Mouse (Mus musculus) embryonic facial prominence, embryonic 14.5 days (tissue): ENCODE measurements at regions not wholly inside any gene's neighbourhood (a gene's known extent, or its start where the extent isn't known, plus 50 kb on each side); places are given as distances from the start of the nearest gene placed in this dataset.
"Not testable (repeated sequence)": the region's sequence is repeated elsewhere in the genome, so short reads cannot be mapped to it uniquely, and the experiment has no call there.

Experiments used
- ATAC-seq: fragments of 200-750 bp; cut with Nextera tagmentation; 2 replicates; pipeline ENCODE4 v1.8.0; 2017; ENCODE audit warnings: low read depth, moderate number of reproducible peaks, moderate TSS enrichment
- DNase-seq: peaks from one replicate; pipeline ENCODE4 v3.0.0-alpha.2; 2015; ENCODE audit warnings: low spot score
- H3K27ac ChIP-seq: fragments of 300-500 bp; sonication (generic); replicated peaks from 2 replicates; pipeline ENCODE4 v1.5.1; 2014; ENCODE audit warnings: low read depth, mild to moderate bottlenecking, low read length, moderate library complexity
- H3K27me3 ChIP-seq: fragments of 300-500 bp; sonication (generic); replicated peaks from 2 replicates; pipeline ENCODE4 v1.6.1; 2014; ENCODE audit warnings: low read length; ENCODE audit not compliant: control insufficient read depth, insufficient read depth
- H3K36me3 ChIP-seq: fragments of 300-500 bp; sonication (generic); 2 replicates; pipeline ENCODE4 v1.6.1; 2014; ENCODE audit warnings: low read length, mixed read lengths; ENCODE audit not compliant: control insufficient read depth, insufficient read depth
- H3K4me1 ChIP-seq: fragments of 300-500 bp; sonication (generic); 2 replicates; pipeline ENCODE4 v1.6.1; 2014; ENCODE audit warnings: antibody characterized with exemption, low read length; ENCODE audit not compliant: control insufficient read depth, insufficient read depth
- H3K4me2 ChIP-seq: fragments of 300-500 bp; sonication (generic); 2 replicates; pipeline ENCODE4 v1.6.1; 2014; ENCODE audit warnings: low read depth, mild to moderate bottlenecking, low read length, moderate library complexity, mixed read lengths
- H3K4me3 ChIP-seq: fragments of 300-500 bp; sonication (generic); 2 replicates; pipeline ENCODE4 v1.5.1; 2014; ENCODE audit warnings: low read depth, mild to moderate bottlenecking, low read length
- H3K9ac ChIP-seq: fragments of 300-500 bp; sonication (generic); 2 replicates; pipeline ENCODE4 v1.6.1; 2014; ENCODE audit warnings: low read depth, mild to moderate bottlenecking, low read length, moderate library complexity, mixed read lengths
- H3K9me3 ChIP-seq: fragments of 300-500 bp; sonication (generic); 2 replicates; pipeline ENCODE4 v1.6.1; 2016; ENCODE audit warnings: low read length; ENCODE audit not compliant: control insufficient read depth
- WGBS: fragments of 180-500 bp; shearing (Covaris S2); extraction: QIAGEN DNeasy Blood & Tissue Kit; methylation state at CpG from one replicate; pipeline ENCODE4 v1.1.7; 2014; 5-methylcytosine and 5-hydroxymethylcytosine counted together

DNA sequence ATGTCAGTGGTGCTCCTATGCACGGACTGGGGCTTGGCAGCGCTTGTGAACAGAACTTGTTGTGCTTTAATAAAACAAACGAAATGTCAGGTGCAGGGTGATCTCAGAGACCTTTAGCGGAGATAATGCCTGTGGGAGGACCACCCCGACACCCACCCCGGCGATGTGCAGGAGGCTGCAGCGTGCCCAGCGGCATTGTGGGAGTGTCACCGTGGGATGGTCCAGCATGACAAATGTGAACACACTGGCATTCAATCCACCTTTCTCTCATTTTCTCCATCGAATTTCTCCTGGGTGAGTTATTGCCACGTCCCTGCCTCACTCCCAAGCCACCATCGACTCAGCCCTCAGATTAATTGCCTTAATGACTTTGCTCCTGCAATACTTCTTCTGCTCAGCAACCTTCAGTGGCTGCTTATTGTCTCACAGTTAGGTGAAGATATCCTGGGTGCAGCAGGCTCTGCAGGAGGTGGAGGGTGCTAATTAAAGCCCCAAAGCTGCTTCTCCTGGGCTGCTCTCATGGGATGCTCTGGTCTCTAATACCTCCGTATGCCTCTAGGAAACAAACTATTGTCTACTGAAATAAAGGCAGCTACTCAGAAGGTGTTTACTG is 310.5 kb downstream of the Eipr1 start:
- H3K4me2 ChIP-seq: no peak overlapping the region
- WGBS: 70% methylated on average over 14 of the region's 14 CpGs
- DNase-seq: no peak
- H3K27me3 ChIP-seq: no peaks in the 10 kb centered on the region
- H3K27ac ChIP-seq: no peak overlapping the region
- H3K9me3 ChIP-seq: no peaks in the 10 kb centered on the region
- ATAC-seq: peak; percentile 22; the same call in 1 of the 2 replicates
- no peaks in the 10 kb centered on the region for H3K36me3 ChIP-seq
- no peak overlapping the region for H3K9ac ChIP-seq
- H3K4me3 ChIP-seq: no peak overlapping the region
- H3K4me1 ChIP-seq: no peaks in the 10 kb centered on the region

DNA sequence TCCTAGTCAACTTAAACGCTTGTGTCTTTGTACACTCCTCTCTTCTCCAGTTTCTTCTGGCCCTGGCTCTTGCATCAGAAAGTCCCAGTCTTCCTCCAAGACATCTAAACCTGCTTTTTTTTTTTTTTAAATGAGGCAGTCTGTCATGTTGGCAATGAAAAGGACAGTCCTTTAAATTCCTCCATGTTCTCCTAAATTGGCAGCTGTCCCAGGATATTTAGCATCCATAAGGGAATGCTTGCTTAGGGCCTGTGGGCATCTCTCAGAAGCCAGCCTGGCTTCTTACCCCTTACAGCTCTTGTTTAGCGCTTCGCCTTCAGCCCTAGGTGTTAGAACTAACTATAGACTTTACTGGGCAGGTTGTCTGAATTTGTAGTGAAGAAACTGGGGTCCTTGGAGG is 311.2 kb downstream of the Eipr1 start:
- ATAC-seq: no peak
- 92% methylated on average over 3 of the region's 3 CpGs for WGBS
- no peak overlapping the region for H3K9ac ChIP-seq

DNA sequence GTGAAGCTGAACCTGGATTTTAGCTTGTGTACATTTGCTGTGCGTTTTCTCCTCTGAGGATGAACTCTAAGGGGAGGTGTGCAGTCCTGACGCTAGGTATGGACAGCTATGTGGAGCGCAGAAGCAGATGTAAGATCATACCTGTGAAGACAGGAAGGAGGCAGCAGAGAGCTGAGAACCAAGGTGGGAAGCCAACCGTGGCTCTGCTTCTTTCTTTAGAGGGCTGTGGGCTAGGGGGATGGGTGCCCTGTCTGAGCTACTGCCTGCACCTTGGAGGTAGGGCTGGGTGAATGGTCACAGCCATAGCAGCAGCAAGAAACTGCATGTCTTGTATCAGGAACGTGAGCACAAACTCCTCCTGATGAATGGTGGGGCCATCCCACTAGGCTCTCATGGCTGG is 316.6 kb downstream of the Eipr1 start:
- ATAC-seq: peak; percentile 55; the same call in 1 of the 2 replicates
- 32% methylated on average over 5 of the region's 5 CpGs for WGBS
- Histone ChIP-seq H3K9ac (no peak overlapping the region), H3K27ac (no peak overlapping the region), H3K4me2 (no peak overlapping the region), H3K27me3 (no peaks in the 10 kb centered on the region), H3K4me1 (no peaks in the 10 kb centered on the region), H3K9me3 (no peaks in the 10 kb centered on the region), H3K36me3 (no peaks in the 10 kb centered on the region), H3K4me3 (no peak overlapping the region)
- no peak for DNase-seq

More for the DNA sequence above, 311.2 kb downstream of the Eipr1 start:
- Histone ChIP-seq H3K4me2 (no peak overlapping the region), H3K27ac (no peak overlapping the region), H3K36me3 (no peaks in the 10 kb centered on the region), H3K27me3 (no peaks in the 10 kb centered on the region), H3K4me3 (no peak overlapping the region), H3K9me3 (no peaks in the 10 kb centered on the region), H3K4me1 (no peaks in the 10 kb centered on the region)
- DNase-seq: no peak

DNA sequence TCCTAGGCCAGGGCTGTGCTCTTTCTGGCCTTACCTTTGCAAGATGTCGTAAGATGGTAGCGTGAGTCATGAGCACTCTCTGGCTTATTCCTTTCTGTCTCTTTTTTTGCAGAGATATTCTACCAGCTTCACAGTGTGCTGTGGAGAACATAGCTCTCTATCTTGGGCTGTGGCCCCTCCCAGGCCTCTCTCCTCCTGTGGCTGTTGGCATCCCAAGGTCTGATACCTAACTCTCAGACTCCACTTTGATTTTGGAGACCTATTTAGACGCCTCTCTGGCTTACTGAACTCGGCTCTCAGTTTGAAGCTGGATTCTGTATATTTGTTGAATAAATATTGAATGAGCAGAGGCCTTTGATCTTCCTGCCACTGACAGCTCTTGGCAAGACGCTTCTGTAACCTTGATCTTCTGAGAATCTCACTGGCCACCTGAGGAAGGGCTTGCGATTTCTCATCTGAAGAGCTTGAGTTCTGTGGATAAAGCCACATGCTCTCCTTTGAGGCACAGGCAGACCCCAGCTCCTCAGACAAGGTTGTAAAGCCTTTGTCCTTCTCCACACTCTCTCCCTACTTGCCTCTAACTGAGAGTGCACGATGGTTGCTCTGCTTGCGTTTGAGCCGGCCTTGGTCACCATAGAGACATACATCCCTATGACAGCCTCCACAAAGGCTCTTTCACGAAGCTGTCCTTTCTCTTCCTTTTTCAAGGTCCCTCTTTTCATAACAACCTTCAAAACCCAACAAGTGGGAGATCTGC is 323.7 kb downstream of the Eipr1 start:
- H3K27ac ChIP-seq: no peak overlapping the region
- H3K36me3 ChIP-seq: no peaks in the 10 kb centered on the region
- H3K4me2 ChIP-seq: no peak overlapping the region
- no peak overlapping the region for H3K4me3 ChIP-seq
- no peaks in the 10 kb centered on the region for H3K9me3 ChIP-seq
- ATAC-seq (no peak), DNase-seq (no peak)
- 72% methylated on average over 10 of the region's 10 CpGs for WGBS
- no peak overlapping the region for H3K9ac ChIP-seq
- H3K4me1 ChIP-seq: no peaks in the 10 kb centered on the region
- no peaks in the 10 kb centered on the region for H3K27me3 ChIP-seq

DNA sequence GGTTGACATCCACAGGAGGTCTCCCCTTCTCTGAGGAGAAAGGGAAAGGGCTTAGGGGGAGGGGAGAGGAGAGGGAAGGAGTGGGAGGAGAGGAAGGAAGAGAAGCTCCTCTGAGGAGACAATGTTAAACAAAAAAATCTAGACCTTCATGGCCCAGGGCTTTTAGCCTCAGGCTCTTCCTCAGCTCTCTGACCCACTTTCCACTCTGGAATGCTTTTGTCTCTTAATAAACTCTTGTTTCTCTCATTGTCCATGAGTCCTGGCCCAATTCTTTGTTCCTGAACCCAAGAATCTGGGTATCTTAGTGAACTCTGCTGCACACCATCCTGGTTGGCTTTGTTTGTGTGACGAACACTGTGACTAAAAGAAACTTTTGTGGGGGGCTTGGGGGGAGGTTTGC is 325.0 kb downstream of the Eipr1 start:
- Histone ChIP-seq H3K27ac (no peak overlapping the region), H3K36me3 (no peaks in the 10 kb centered on the region), H3K4me3 (no peak overlapping the region), H3K9ac (no peak overlapping the region), H3K9me3 (no peaks in the 10 kb centered on the region), H3K4me1 (no peaks in the 10 kb centered on the region), H3K4me2 (no peak overlapping the region), H3K27me3 (no peaks in the 10 kb centered on the region)
- ATAC-seq (no peak), DNase-seq (no peak)
- 66% methylated on average over 1 of the region's 1 CpGs for WGBS

DNA sequence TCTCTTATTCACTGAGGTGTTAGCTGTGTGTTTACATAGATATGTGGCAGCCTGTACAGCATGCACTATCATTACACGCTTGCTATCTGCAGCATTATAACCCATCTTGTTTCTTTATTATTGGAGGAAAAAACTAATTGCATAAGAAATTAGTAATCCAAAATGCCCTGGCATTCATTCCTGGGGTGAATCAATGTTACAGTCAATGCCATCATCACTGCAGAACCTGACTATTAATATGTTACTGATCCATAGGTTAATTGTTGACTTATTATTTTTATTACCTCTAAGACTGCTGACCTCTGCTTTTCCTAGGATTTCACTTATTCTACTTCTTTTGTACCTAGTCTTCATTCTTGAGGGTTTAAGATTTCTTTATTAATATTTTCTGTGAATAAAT is 327.4 kb downstream of the Eipr1 start:
- H3K4me3 ChIP-seq: no peak overlapping the region
- DNase-seq (no peak), ATAC-seq (no peak)
- no peaks in the 10 kb centered on the region for H3K9me3 ChIP-seq
- no peak overlapping the region for H3K9ac ChIP-seq
- no peaks in the 10 kb centered on the region for H3K4me1 ChIP-seq
- no peaks in the 10 kb centered on the region for H3K36me3 ChIP-seq
- WGBS: 90% methylated on average over 1 of the region's 1 CpGs
- H3K27me3 ChIP-seq: no peaks in the 10 kb centered on the region
- no peak overlapping the region for H3K4me2 ChIP-seq
- no peak overlapping the region for H3K27ac ChIP-seq

DNA sequence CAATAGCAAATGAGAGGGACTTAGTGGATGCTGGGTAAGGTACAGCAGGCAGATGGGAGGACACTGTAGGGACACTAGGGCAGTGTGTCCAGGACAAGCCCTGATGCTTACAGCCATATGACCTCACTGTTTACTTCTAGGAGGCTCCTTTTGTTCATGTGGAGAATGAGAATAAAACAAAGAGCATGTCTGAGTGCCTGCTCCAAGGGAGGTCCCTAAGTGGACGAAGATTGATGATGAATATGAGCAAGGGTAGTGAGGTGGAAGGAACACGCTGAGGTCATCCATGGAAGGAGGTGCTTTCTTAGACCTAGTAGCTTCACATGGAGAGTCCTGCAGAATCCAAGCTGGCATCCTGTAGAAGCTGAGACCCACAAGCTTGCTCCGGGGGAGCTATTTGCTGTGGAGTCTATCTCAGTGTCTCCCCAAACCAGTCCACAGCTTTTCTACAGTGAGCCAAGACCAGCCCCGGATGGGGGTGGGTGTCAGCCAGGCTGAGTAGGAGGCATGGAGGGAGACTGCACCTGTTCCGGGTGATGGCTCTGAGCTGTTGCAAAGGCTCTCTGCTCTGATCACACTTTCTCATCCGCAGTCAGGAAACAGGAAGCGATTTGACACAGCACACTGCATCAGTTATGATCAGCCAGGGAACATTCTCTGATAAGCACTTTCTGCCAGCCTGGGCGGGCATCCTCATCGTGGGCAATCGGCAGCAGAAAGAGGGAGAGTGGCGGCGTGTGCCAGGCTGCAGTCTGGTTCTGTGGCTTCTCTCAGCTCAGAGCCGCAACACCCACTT is 332.0 kb downstream of the Eipr1 start:
- peak; percentile 18 for DNase-seq
- Histone ChIP-seq H3K4me2 (no peak overlapping the region), H3K9me3 (no peaks in the 10 kb centered on the region), H3K4me3 (no peak overlapping the region), H3K27me3 (no peaks in the 10 kb centered on the region), H3K36me3 (no peaks in the 10 kb centered on the region), H3K4me1 (no peaks in the 10 kb centered on the region), H3K27ac (no peak overlapping the region), H3K9ac (no peak overlapping the region)
- peak; percentile 70; the same call in 1 of the 2 replicates for ATAC-seq
- 70% methylated on average over 13 of the region's 13 CpGs for WGBS

DNA sequence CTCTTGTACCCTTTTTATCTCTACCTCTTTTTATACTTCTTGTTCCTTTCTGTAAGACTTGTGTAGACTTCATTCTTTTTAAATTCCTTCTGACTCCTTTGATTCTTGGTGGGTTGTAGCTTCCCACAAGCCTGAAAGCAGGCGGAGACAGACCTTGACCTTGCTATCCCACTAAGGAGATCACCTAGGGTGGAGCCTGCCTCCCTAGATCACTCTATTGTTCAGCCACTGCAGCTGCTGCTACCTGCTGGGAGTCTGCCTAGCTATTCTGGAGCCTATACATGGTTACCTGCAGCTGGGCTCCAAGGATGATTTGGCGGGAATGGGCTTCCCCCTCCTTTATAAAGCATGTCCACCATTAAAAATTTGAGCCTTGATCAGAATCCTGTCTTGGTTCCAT is 335.6 kb downstream of the Eipr1 start:
- H3K9ac ChIP-seq, ATAC-seq, H3K27ac ChIP-seq, H3K4me3 ChIP-seq, H3K4me2 ChIP-seq, H3K9me3 ChIP-seq, DNase-seq, H3K4me1 ChIP-seq, H3K27me3 ChIP-seq, H3K36me3 ChIP-seq: not testable (repeated sequence)
- WGBS: 63% methylated on average over 2 of the region's 2 CpGs
